Mouse (Mus musculus): ENCODE data around the gene Ccdc106.

DNA sequence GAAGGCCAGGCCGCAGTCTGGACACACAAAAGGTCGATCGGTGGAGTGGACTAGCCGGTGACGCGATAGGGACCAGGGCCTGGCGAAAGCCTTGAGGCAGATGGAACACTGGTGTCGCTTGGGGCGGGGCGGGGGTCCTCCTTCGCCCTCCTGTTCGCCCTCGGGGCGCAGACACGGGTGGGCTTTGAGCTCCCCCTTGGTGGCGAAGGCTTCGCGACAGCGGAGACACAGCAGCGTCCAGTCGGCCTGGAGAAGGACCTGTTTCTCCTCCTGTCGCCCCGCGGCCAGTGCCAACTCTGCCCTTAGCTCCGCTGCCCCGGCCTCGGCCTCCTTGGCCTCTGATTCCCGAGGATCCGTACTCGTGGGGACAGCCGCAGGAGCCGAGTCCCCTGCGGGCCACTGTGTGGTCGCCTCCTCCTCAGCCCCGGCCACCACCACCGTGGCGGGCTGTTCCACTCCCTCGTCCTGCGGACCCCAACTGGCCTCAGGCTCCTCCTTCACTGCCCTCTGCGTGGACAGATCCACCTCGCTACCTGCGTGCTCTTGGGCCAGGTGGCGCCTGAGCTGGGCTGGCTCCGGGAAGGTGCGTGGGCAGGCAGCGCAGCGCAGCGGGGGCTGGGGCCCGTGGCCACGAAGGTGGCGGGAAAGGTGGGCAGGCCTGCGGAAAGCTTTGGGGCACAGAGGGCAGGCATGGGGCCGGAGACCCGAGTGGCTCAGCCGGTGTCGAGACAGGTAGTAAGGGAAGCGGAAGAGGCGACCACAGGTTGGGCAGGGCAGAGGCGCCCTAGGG lies 26.2 kb upstream of the Ccdc106 start:
- TF ChIP-seq POLR2A (IDR thresholded peaks at IDR 0.05; ENCODE audit: insufficient read depth, low read depth, low read length) (no peak), EP300 (IDR thresholded peaks at IDR 0.05; ENCODE audit: insufficient read depth, low read depth, low read length) (no peak), CTCF (IDR thresholded peaks at IDR 0.05) (no peak)
